Mouse (Mus musculus) megakaryocyte, embryonic 14.5 days (primary cell): Measurements from ENCODE around the gene Sgpp2.

Source experiments
- FLI1 ChIP-seq: IDR thresholded peaks from 2 replicates; pipeline ENCODE4 v1.6.1; 2012; ENCODE audit warnings: low read length, inconsistent platforms, mixed read lengths
- GATA1 ChIP-seq: IDR thresholded peaks from 3 replicates; pipeline ENCODE4 v1.6.1; 2012; ENCODE audit warnings: mixed read lengths, low read length, inconsistent platforms, borderline replicate concordance

DNA sequence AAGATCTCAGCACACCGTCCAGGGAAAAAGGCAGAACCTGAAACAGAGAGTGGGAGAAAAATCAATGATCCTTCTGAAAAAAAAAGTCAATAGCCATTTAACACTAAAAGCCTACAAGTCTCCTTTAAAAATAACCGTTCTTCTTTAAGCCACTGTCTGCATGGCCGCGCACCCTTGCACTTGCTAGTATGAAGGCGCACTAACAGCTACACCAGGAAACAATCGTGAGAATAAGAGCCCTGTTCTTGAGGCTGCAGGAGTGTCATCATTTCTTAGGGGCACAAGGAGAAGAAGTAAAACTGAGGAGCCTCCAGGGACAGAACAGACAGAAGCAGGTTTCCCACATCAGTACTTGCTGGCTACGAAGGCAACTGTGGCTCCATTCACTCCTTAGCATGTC lies 115.2 kb downstream of the Sgpp2 start:
- no peak for TF ChIP-seq GATA1
- TF ChIP-seq FLI1 = no peak
